Mouse (Mus musculus): ENCODE results near the gene Spp1.

The Spp1 gene

DNA sequence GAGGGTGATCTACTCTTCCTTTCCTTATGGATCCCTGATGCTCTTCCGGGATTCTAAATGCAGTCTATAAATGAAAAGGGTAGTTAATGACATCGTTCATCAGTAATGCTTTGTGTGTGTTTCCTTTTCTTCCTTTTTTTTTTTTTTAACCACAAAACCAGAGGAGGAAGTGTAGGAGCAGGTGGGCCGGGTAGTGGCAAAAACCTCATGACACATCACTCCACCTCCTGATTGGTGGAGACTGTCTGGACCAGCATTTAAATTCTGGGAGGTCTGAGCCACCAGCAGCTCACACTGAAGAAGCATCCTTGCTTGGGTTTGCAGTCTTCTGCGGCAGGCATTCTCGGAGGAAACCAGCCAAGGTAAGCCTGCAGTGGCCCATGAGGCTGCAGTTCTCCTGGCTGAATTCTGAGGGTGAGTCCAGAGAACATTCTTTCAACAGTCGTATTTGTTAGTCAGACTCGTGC, at the start of gene Spp1:
TSS of gene Spp1 (plus strand) at position 284 of the 467 bp plus-strand sequence.
- no peak for DNase-seq (ENCODE audit: low spot score in 2 of 2)

- no peak for DNase-seq (ENCODE audit: low spot score in 2 of 2)
These were observed 49.4 kb upstream of the Spp1 start for GRCm38 (mm10) chr5:104385521-104385920.

- DNase-seq (ENCODE audit: low spot score in 2 of 2): no peak
These were observed 48.0 kb upstream of the Spp1 start for GRCm38 (mm10) chr5:104386908-104387307.

DNA sequence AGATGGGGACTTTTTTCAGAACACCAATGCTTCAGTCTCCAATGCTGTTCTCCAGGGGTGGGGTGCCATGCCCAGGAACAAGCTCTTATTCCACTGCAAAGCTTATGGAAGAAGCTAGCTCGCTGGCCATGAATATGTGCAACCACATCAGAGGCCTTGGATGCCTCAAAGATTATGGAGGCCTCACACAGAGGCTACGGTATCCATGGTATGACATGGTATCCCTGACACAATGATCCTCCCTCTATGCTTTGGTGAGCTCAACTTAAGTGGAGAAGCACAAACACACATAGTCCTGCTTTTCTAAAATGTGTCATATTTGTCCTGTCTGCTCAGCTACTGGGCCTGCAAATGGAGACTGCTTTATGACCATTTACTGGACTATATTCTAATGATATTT, 44.0 kb upstream of the Spp1 start:
- no peak for DNase-seq (ENCODE audit: low spot score in 2 of 2)

- no peak for DNase-seq (ENCODE audit: low spot score in 2 of 2)
These were observed 42.1 kb upstream of the Spp1 start for GRCm38 (mm10) chr5:104392784-104393183.

DNA sequence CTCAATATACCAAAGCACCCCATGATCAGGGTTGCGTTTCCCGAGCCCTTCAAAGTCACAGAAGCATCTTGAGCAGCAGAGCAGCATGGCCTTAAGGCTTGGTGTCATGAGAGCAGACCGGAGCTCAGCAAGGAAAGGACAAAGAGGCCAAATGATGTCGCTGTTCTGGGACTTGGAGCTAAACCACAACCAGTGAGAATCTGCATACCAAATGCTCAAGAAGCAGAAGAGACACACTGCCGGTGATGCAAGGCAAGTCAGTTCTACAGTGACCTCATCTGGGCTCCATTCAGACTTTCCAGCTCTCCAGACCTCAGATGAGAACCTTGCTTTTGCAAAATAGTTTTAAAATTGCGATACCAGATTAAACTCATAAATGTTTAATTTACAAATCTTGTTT, 38.6 kb upstream of the Spp1 start:
- DNase-seq (ENCODE audit: low spot score in 2 of 2): no peak

DNA sequence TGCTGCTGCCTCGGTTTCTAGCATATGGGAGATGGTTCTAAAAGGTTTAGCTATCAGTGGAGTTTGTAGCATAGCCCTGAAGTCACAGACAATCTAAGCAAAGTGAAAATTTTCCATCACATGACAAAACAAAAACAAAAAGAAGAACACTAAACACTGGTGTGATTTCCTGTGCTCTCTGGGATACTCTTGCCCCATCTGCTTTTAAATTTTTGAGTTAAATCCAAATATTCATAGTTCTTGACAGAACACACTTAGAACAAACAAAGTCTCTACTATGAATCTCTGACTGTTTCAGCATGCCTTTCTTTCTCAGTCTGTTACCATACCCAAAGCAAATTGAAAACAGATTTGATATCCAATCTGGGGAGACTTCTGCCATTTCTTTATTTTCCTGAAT, 36.9 kb upstream of the Spp1 start:
- no peak for DNase-seq (ENCODE audit: low spot score in 2 of 2)

DNA sequence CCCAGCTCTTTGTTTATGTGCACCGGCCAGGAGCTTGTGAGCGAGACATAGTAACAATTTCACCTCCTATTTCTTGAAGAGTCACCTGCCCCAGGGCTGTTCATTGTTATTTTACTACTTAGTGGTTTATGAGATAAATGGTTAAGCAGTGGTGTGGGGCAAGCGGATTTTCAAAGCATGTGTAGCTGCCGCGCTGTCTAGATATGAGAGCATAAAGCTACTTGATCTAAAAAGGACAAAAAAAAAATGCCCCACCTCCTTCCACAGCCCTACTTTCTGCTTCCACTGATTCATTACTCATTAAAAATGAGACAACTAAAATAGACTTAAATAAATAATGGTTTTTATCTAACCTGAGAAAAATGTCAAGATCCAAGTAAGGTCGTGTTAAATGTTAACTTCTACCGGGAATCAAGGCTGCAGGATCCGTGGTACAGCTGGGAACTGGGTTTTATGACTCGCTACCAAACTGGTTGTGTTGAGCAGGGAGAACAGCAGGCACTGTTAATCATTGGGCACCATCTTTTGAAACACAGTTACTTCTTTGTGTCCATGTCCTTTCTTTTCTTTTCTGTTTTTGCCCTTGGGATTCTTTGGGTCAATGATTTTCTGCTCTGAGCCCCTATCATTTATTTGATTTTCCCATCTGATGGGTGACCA, 35.5 kb upstream of the Spp1 start:
- no peak for DNase-seq (ENCODE audit: low spot score in 2 of 2)

DNA sequence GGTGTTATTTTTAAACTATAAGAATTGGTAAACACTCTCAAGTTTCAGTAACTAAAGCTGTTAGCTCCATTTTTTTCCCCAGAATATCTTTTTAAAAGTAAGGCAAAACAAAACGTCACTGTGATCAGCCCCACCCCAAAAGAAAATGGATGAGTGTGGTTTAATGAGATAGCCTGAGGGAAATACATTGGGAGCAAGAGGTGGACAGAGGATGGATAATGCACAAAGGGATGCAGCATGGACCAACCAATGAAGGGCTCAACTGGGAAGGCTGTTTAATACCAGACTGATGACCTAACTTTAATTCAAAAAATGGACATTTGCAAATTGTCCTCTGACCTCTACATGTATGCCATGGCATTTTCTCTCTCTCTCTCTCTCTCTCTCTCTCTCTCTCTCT, 34.9 kb upstream of the Spp1 start:
- DNase-seq (ENCODE audit: low spot score in 2 of 2): no peak

DNA sequence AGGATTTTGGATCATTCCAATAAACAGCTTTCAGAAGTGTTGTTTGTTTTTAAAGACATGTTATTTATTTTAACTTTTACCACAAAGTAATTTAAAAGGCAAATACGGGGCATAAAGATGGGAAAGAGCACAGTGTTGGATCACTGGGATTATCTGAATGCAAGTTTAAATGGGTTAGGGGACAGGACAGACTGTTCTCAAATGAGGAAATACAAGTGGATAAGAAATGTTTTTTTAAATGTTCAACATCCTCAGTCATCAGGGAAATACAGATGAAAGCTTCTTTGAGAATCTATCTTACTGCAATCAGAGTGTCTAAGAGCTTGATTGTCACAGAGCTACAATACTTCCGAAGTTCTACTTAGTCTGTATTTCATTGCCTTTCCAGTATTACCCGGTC, 32.3 kb upstream of the Spp1 start:
- no peak for DNase-seq (ENCODE audit: low spot score in 2 of 2)

GRCm38 (mm10) chr5:104403351-104403750, 31.6 kb upstream of the Spp1 start:
- DNase-seq (ENCODE audit: low spot score in 2 of 2): no peak

- DNase-seq (ENCODE audit: low spot score in 2 of 2): no peak
These were observed 30.4 kb upstream of the Spp1 start for GRCm38 (mm10) chr5:104404551-104404950.

DNA sequence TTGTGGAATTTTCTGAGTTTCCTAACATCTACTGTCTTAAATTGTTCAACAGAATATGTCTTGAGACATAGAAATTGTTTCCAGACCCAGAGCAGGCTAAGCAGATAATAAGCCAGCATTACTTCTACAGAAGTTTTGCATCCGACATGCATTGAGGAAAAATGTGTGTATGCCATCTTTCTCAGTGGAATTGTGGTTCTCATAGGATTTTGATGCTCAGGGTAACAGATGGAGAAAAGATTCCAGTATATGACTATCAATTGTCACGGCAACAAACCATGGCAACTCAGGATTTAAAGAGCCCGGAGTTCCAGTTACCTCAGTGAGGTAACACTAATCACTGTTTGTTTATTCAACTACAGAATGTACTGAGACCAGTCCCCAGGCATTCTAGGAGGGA, 29.9 kb upstream of the Spp1 start:
- no peak for DNase-seq (ENCODE audit: low spot score in 2 of 2)

DNA sequence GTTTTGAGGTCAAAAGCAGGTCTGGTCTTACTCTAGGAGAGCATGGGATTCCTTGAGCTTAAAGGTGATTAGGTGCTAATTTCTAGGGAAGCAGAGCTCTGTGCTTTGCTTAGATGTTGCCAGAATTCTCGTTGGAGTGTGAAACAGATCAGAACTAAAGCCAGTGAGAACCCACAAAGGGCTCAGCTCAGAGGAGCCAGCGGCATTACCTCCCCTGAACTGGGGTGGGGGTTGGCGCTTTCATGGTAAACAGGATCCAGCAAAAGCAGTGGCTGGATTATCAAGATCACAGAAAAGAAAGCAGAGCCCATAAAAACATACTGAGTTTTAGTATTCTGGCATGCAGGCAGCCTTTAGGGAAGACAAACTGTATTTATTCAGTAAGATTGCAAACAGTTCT, 28.2 kb upstream of the Spp1 start:
- DNase-seq (ENCODE audit: low spot score in 2 of 2): no peak

DNA sequence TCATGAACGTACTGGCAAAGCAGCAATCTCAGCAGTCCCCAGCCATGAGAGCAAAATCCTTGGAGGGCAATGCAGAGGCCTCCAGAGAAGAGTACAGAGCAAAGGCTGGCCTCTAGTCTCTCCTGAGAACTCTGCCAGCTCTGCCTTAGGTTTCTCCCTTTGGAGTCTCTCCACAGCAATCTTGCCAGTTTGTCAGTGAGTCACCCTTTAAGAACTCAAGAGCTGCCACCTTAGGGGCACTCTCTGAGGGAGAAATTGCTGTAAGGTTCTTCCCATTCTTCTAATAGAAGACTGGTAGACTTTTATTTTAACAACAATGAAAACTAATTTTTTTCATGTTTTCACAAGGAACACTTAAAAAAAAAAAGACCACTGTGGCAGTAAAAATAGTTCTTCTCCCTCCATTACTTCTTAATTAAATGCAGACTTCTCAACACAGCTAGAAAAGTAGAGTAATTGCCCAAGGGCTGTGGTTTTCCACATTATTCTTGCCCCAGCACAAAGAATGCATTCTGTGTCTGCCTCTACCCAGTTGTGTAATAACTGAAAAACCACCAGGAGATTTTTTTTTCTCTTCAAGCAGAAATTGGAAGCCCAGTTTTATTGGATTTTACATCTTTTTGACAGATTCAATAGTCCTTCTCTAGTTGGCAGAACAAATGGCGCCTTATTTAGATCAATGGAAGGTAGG, 27.2 kb upstream of the Spp1 start:
- no peak for DNase-seq (ENCODE audit: low spot score in 2 of 2)

DNA sequence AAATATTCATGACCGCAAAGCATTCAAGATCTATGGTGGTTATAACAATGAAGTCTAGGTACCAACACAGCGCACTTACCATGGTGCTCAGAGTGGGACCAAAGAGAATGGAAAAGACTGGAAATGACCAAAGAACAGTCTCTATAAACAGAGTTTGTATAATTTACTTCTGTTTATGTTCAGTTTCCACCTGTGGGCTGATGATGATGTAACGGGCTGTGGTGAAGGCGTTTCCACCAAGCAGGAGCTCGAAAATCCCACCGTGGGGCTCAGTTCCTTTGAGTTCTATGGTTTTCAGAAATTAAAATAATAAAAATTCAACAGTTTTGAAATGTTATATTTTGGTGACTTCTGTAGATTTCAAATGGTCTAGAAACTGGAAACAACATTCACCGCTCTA, 26.4 kb upstream of the Spp1 start:
- no peak for DNase-seq (ENCODE audit: low spot score in 2 of 2)

GRCm38 (mm10) chr5:104415999-104416398, 18.9 kb upstream of the Spp1 start:
- no peak for DNase-seq (ENCODE audit: low spot score in 2 of 2)

DNA sequence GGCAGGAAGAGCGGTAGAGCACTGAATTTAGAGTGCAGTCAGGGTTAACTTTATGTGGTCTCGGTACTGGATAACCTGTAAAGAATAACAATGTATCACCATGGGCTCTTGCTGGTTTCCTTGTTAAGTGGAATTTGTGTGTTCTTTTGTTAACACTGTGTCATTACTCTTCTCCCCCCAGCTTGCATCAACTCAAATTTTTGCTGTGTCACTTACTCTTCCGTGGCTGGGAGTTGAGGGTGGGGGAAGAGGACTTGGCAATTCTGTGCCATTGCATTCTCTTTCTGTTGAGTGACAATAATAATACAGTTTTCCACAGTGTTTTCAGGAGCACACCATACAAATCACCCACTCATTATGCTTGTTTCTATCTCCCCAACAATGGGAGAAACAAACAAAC, 17.9 kb upstream of the Spp1 start:
- no peak for DNase-seq (ENCODE audit: low spot score in 2 of 2)

- no peak for DNase-seq (ENCODE audit: low spot score in 2 of 2)
These were observed 17.2 kb upstream of the Spp1 start for GRCm38 (mm10) chr5:104417721-104418120.

DNA sequence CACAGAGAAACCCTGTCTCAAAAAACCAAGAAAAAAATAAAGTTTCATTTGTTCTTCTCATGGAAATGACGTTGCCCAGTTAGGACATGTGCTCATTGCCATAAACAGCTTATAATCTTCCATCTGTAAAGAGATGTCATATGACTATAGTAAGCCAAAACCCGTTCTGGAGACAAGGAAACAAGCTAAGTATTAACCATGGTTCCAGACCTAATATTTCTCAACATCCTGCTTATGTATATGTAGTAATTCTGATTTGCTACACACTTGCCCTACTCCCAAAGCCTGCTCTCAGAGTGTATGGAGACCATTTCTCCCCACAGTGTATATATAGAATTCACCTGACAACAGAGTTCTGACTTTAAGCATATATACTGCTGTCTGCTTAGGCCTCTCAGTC, 12.9 kb upstream of the Spp1 start:
- DNase-seq (ENCODE audit: low spot score in 2 of 2): no peak

- no peak for DNase-seq (ENCODE audit: low spot score in 2 of 2)
These were observed 11.1 kb upstream of the Spp1 start for GRCm38 (mm10) chr5:104423861-104424260.

- no peak for DNase-seq (ENCODE audit: low spot score in 2 of 2)
These were observed 9.0 kb upstream of the Spp1 start for GRCm38 (mm10) chr5:104425949-104426348.

GRCm38 (mm10) chr5:104432886-104433285, 2.0 kb upstream of the Spp1 start:
- DNase-seq (ENCODE audit: low spot score in 2 of 2): no peak

Data from cerebellum, postnatal 4 days (tissue).